Mouse (Mus musculus) liver, embryonic 14.5 days (tissue): ENCODE measurements around the gene Dock6. TPM values are rescaled to one million over a fixed set of nuclear protein-coding genes. Genes with fewer than 3 reads are reported as not detected.
A peak's percentile ranks its signal among the peaks of the same experiment; 100 is the strongest.
"Not testable (repeated sequence)": the region's sequence is repeated elsewhere in the genome, so short reads cannot be mapped to it uniquely, and the experiment has no call there.

ENCODE experiments used
- ATAC-seq: fragments of 200-750 bp; cut with Nextera tagmentation; 2 replicates; pipeline ENCODE4 v1.8.0; 2017; ENCODE audit warnings: moderate number of reproducible peaks, mild to moderate bottlenecking, moderate library complexity; ENCODE audit not compliant: insufficient read depth
- DNase-seq, 3 experiments: peaks; one replicate each; pipeline ENCODE4 v3.0.0-alpha.2; 2012 to 2013; ENCODE audit warnings: low read depth in 3 of 3, low spot score in 3 of 3
- H3K27ac ChIP-seq: fragments of 300-500 bp; sonication (generic); 2 replicates; pipeline ENCODE4 v1.5.1; 2014; ENCODE audit warnings: moderate library complexity, mild to moderate bottlenecking, control low read depth, inconsistent platforms
- H3K27me3 ChIP-seq: fragments of 300-500 bp; sonication (generic); 2 replicates; pipeline ENCODE4 v1.6.1; 2014; ENCODE audit warnings: mild to moderate bottlenecking, low read length, moderate library complexity; ENCODE audit not compliant: control insufficient read depth, insufficient read depth
- H3K36me3 ChIP-seq: fragments of 300-500 bp; sonication (generic); replicated peaks from 2 replicates; pipeline ENCODE4 v1.6.1; 2014; ENCODE audit warnings: low read depth; ENCODE audit not compliant: control insufficient read depth, insufficient read depth
- H3K4me1 ChIP-seq, 2 experiments: fragments of 200-500 bp in 1 of 2; fragments of 300-500 bp in 1 of 2; sonication (generic) in 1 of 2; replicated peaks; 2 replicates each; pipeline ENCODE4 v1.6.1; 2012 to 2014; ENCODE audit warnings: antibody characterized with exemption in 1 of 2, inconsistent platforms in 1 of 2, low read length in 1 of 2; ENCODE audit not compliant: control insufficient read depth in 2 of 2, insufficient read depth in 2 of 2
- H3K4me2 ChIP-seq: fragments of 300-500 bp; sonication (generic); 2 replicates; pipeline ENCODE4 v1.6.1; 2014; ENCODE audit warnings: low read depth, mild to moderate bottlenecking, control low read depth, moderate library complexity
- H3K4me3 ChIP-seq, 2 experiments: fragments of 200-500 bp in 1 of 2; fragments of 300-500 bp in 1 of 2; sonication (generic) in 1 of 2; 2 replicates each; pipeline ENCODE4 v1.5.1; 2012 to 2014; ENCODE audit warnings: low read depth in 2 of 2, low read length in 2 of 2, mild to moderate bottlenecking in 2 of 2, control low read depth in 1 of 2, inconsistent platforms in 1 of 2, moderate library complexity in 1 of 2; ENCODE audit not compliant: insufficient read depth in 1 of 2
- H3K9ac ChIP-seq: fragments of 300-500 bp; sonication (generic); replicated peaks from 2 replicates; pipeline ENCODE4 v1.6.1; 2014; ENCODE audit warnings: mild to moderate bottlenecking, control low read depth, moderate library complexity
- H3K9me3 ChIP-seq: fragments of 300-500 bp; sonication (generic); 2 replicates; pipeline ENCODE4 v1.6.1; 2016; ENCODE audit warnings: low read length, mixed read lengths; ENCODE audit not compliant: control insufficient read depth
- CTCF ChIP-seq: IDR thresholded peaks from 2 replicates; pipeline ENCODE4 v1.5.1; 2016; ENCODE audit warnings: antibody characterized with exemption, low read depth, control low read depth
- EP300 ChIP-seq: IDR thresholded peaks from 2 replicates; pipeline ENCODE4 v1.6.1; 2016; ENCODE audit warnings: antibody characterized with exemption, low read depth
- WGBS: fragments of 180-500 bp; shearing (Covaris S2); extraction: QIAGEN DNeasy Blood & Tissue Kit; methylation state at CpG from one replicate; pipeline ENCODE4 v1.1.7; 2014; ENCODE audit not compliant: insufficient replicate concordance; 5-methylcytosine and 5-hydroxymethylcytosine counted together
- polyA plus RNA-seq, 2 experiments: library from polyadenylated mRNA; depleted of rRNA in 1 of 2; stranded (reverse) in 1 of 2; unstranded in 1 of 2; fragments of >200 nt; fragmentation: Nextera tagmentation in 1 of 2; extraction: Ambion mirVana in 1 of 2; gene quantifications; 2 replicates each; pipeline versions ENCODE4 v1.2.1 to v1.2.3; 2012 to 2014

The Dock6 gene
- polyA plus RNA-seq, 2 experiments = 2.1 to 9.0 TPM

GRCm38 (mm10) chr9:21870879-21871524 is 18.6 kb upstream of the Dock6 start:
- TF ChIP-seq EP300 = no peak
- TF ChIP-seq CTCF = peak; percentile 86
- Histone ChIP-seq H3K9ac (no peak overlapping the region), H3K27me3 (no peaks in the 10 kb centered on the region), H3K27ac (no peak overlapping the region), H3K36me3 (no peaks in the 10 kb centered on the region), H3K4me1 (no peaks in the 10 kb centered on the region; a peak in 1 of 4 replicates), H3K9me3 (no peaks in the 10 kb centered on the region), H3K4me3 (no peak overlapping the region), H3K4me2 (no peak overlapping the region)
- ATAC-seq (no peak), DNase-seq (peak in 1 of 3 experiments; percentile 12)
- WGBS = 14% methylated on average over 20 of the region's 20 CpGs

DNA sequence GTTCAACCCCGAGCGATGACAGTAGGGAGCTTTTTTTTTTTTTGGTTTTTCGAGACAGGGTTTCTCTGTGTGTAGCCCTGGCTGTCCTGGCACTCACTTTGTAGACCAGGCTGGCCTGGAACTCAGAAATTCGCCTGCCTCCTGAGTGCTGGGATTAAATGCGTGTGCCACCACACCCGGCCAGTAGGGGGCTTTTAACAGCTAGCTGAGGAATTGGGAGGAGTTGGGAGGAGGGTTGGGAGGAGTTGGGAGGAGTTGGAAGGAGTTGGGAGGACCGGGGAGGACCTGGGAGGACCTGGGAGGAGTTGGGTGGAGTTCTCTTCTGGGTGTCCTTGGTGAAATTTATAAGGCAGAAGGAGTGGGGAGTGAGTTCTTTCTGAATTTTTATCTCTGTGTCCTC is 16.9 kb upstream of the Dock6 start:
- peak; percentile 63 for TF ChIP-seq CTCF
- not testable (repeated sequence) for ATAC-seq, H3K4me2 ChIP-seq, H3K9ac ChIP-seq, H3K9me3 ChIP-seq, DNase-seq, H3K4me3 ChIP-seq, H3K27ac ChIP-seq, H3K27me3 ChIP-seq, H3K36me3 ChIP-seq, H3K4me1 ChIP-seq
- 55% methylated on average over 7 of the region's 7 CpGs for WGBS

DNA sequence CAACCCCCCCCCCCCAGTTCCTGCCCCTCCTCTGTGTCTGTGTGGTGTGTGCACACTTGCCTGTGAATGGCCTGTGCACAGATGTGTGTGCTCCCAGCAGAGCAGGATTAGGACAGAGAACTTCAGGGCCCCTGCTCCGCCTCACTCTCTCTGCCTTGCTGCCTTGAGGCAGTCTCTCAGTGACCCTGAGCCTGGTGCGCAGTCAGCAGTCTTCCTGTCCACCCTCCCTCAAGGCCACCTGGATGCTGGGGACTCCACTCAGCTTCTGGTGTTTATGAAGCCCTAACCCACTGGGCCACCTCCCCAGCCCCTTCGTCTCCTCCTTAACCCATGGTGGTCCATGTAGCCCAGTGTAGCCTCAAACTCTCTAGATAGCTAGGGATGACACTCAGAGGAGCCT is 15.3 kb upstream of the Dock6 start:
- no peak for ATAC-seq
- WGBS = 74% methylated on average over 3 of the region's 3 CpGs
- Histone ChIP-seq H3K27ac (no peak overlapping the region), H3K36me3 (no peaks in the 10 kb centered on the region), H3K4me3 (no peak overlapping the region), H3K27me3 (no peaks in the 10 kb centered on the region), H3K9me3 (no peaks in the 10 kb centered on the region), H3K4me2 (no peak overlapping the region), H3K4me1 (no peaks in the 10 kb centered on the region; a peak in 1 of 4 replicates), H3K9ac (no peak overlapping the region)
- TF ChIP-seq EP300 (no peak), CTCF (no peak)
- no peak for DNase-seq

DNA sequence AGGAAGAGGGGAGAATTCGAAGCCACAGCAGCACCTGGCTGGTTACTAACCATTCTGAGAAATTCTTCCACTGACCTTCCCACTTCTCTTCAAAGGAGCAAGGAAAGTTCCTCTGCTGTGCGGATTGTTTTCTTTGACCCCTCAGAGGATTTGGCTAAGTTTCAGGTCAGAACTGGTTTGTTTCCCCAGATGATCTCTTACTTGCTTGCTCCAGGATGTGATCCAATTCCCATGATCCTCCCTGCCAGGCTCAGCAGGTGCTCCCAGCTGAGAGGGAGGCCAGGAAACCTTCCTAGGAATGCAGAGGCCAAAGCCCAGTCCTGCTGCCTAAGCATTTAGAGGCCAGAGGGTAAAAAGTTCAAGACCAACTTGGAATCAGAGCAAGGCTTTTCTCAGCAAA is 14.2 kb upstream of the Dock6 start:
- no peak overlapping the region for H3K4me2 ChIP-seq
- no peaks in the 10 kb centered on the region for H3K9me3 ChIP-seq
- H3K9ac ChIP-seq = no peak overlapping the region
- ATAC-seq = no peak
- WGBS = 48% methylated on average over 2 of the region's 2 CpGs
- TF ChIP-seq CTCF = no peak
- TF ChIP-seq EP300 = no peak
- no peaks in the 10 kb centered on the region for H3K27me3 ChIP-seq
- H3K4me3 ChIP-seq = no peak overlapping the region
- no peaks in the 10 kb centered on the region; a peak in 1 of 4 replicates for H3K4me1 ChIP-seq
- no peak for DNase-seq
- H3K27ac ChIP-seq = no peak overlapping the region
- H3K36me3 ChIP-seq = no peaks in the 10 kb centered on the region

DNA sequence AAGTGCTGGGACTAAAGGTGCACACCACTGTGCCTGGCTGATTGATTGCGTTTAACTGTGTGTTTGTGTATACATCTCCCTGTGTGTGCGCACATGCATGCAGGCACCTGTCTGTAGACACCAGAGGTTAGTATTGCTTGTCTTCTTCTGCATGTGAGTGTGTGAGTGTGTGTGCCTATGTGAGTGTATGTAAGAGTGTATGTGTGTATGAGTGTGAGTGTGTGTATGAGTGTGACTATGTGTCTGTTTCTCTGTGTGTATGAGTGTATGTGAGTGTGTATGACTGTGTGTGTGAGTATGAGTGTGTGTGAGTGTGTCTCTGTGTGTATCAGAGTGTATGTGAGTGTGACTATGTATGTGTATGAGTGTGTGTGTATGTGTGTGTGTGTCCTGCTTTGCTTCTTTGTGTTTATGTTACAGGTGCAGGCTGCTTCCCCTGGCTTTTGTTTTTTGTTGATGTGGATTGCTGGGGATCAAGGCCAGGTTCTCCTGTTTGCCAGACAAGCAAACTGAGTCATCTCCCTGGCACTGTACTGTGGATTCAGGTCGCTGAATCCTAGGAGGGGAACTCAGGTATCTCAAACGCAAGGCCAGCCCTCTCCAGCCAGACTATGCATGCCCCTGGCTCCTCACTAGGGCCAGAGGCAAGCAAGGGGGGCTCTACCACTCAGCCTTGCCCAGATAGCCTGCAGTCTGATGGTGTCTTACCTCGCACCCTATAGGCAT is 13.4 kb upstream of the Dock6 start:
- 48% methylated on average over 5 of the region's 5 CpGs for WGBS
- Histone ChIP-seq H3K27ac (no peak overlapping the region), H3K27me3 (no peaks in the 10 kb centered on the region), H3K36me3 (no peaks in the 10 kb centered on the region), H3K9ac (no peak overlapping the region), H3K9me3 (no peaks in the 10 kb centered on the region), H3K4me2 (no peak overlapping the region), H3K4me1 (no peaks in the 10 kb centered on the region; a peak in 1 of 4 replicates), H3K4me3 (no peak overlapping the region)
- TF ChIP-seq EP300 = no peak
- TF ChIP-seq CTCF = no peak
- ATAC-seq (no peak), DNase-seq (no peak)
